In genomic region chr1:120135934-120136786, GRCm38 (mm10) we compare ENCODE assay signal across 10 mouse cellular contexts. TPM values are rescaled to one million over a fixed set of nuclear protein-coding genes. Genes with fewer than 3 reads are reported as not detected.
DNase-seq lines count a peak whose midpoint lies in the region; ATAC-seq lines count a peak whose summit lies in the region.
"Had no signal": no experiment of that assay in that cellular context is flagged by ENCODE, and none has a peak within 500 bp of the region (broad histone marks: within the 10 kb centered on the region; RNA-seq: fewer than 3 reads in every experiment).

No protein-coding gene starts in this region.

- no peak overlapping the region for H3K9ac ChIP-seq in limb, embryonic 15.5 days
- no peak overlapping the region for H3K9ac ChIP-seq in stomach, embryonic 14.5 days (replicated peaks; ENCODE audit: low read depth, low read length)
- no peak overlapping the region for H3K9ac ChIP-seq in forebrain, embryonic 11.5 days (ENCODE audit: low read length)

- H3K27ac ChIP-seq in limb, embryonic 15.5 days, result 0 out of 2 replicates have a peak overlapping the region, but pooled peaks have one; percentile 38
- no peak overlapping the region for H3K27ac ChIP-seq in limb, embryonic 10.5 days
- no peak overlapping the region for H3K27ac ChIP-seq in stomach, embryonic 14.5 days (ENCODE audit: low read length)
- no peak overlapping the region for H3K27ac ChIP-seq in forebrain, embryonic 11.5 days (ENCODE audit: low read depth, low read length)

- no peaks in the 10 kb centered on the region for H3K4me1 ChIP-seq in limb, embryonic 15.5 days
- no peaks in the 10 kb centered on the region for H3K4me1 ChIP-seq in limb, embryonic 10.5 days
- H3K4me1 ChIP-seq in stomach, embryonic 14.5 days (ENCODE audit: control insufficient read depth, insufficient read depth, low read length), result no peaks in the 10 kb centered on the region
- H3K4me1 ChIP-seq in forebrain, embryonic 11.5 days (replicated peaks; ENCODE audit: control insufficient read depth, insufficient read depth, low read length), result no peaks in the 10 kb centered on the region

- WGBS in limb, embryonic 15.5 days, result 75% methylated on average over 7 of the region's 7 CpGs
- 90% methylated on average over 7 of the region's 7 CpGs for WGBS in limb, embryonic 10.5 days
- 66% methylated on average over 7 of the region's 7 CpGs for WGBS in stomach, embryonic 14.5 days
- WGBS in forebrain, embryonic 11.5 days, result 86% methylated on average over 7 of the region's 7 CpGs

- H3K4me2 ChIP-seq in limb, embryonic 15.5 days, result no peak overlapping the region
- no peak overlapping the region for H3K4me2 ChIP-seq in stomach, embryonic 14.5 days (replicated peaks; ENCODE audit: low read depth, low read length)
- H3K4me2 ChIP-seq in forebrain, embryonic 11.5 days (ENCODE audit: low read depth, low read length, severe bottlenecking), result no peak overlapping the region

- no peak for DNase-seq in limb, embryonic 10.5 days (ENCODE audit: low spot score)
- peak; percentile 55 to 69 for DNase-seq in adrenal gland, adult 18-20 months (ENCODE audit: low spot score in 2 of 2)
- DNase-seq in frontal cortex, postnatal 36 days (ENCODE audit: low spot score in 2 of 2), result peak; percentile 68 to 73
- DNase-seq in thymus, postnatal 10 days (ENCODE audit: low spot score in 2 of 2), result no peak
- DNase-seq in forebrain, embryonic 11.5 days (ENCODE audit: low spot score), result no peak
- no peak for DNase-seq in spleen, postnatal 36 days (ENCODE audit: low spot score in 2 of 2)
- DNase-seq: gastrocnemius, postnatal 14 days; thymus, adult 18-20 months had no signal

- no peaks in the 10 kb centered on the region for H3K27me3 ChIP-seq in limb, embryonic 15.5 days
- no peaks in the 10 kb centered on the region for H3K27me3 ChIP-seq in limb, embryonic 10.5 days (ENCODE audit: low read depth, poor library complexity, severe bottlenecking)
- H3K27me3 ChIP-seq in stomach, embryonic 14.5 days (ENCODE audit: control insufficient read depth, insufficient read depth, low read length), result no peaks in the 10 kb centered on the region
- H3K27me3 ChIP-seq in forebrain, embryonic 11.5 days (ENCODE audit: control insufficient read depth, insufficient read depth, low read length), result peaks cover 2% of the 10 kb centered on the region; the same call in 1 of the 2 replicates

- H3K9me3 ChIP-seq in limb, embryonic 15.5 days, result no peaks in the 10 kb centered on the region
- H3K9me3 ChIP-seq in limb, embryonic 10.5 days (replicated peaks), result no peaks in the 10 kb centered on the region
- H3K9me3 ChIP-seq in stomach, embryonic 14.5 days (ENCODE audit: control insufficient read depth, low read depth, low read length), result no peaks in the 10 kb centered on the region
- H3K9me3 ChIP-seq in forebrain, embryonic 11.5 days (ENCODE audit: control insufficient read depth, low read length), result no peaks in the 10 kb centered on the region

- H3K36me3 ChIP-seq in limb, embryonic 15.5 days, result no peaks in the 10 kb centered on the region
- H3K36me3 ChIP-seq in limb, embryonic 10.5 days, result no peaks in the 10 kb centered on the region
- H3K36me3 ChIP-seq in stomach, embryonic 14.5 days (ENCODE audit: control insufficient read depth, insufficient read depth, low read length), result no peaks in the 10 kb centered on the region
- H3K36me3 ChIP-seq in forebrain, embryonic 11.5 days (ENCODE audit: control insufficient read depth, insufficient read depth, low read length), result no peaks in the 10 kb centered on the region

- ATAC-seq in limb, embryonic 15.5 days (ENCODE audit: insufficient number of reproducible peaks, low FRiP score, low TSS enrichment, low read depth), result 0 out of 2 replicates have a peak, but pooled peaks have one; percentile 35
- peak; percentile 48 for ATAC-seq in stomach, embryonic 14.5 days (ENCODE audit: insufficient number of reproducible peaks, insufficient read depth, low FRiP score, low read depth)
- ATAC-seq in forebrain, embryonic 11.5 days (replicated peaks; ENCODE audit: low FRiP score), result no peak

- H3K4me3 ChIP-seq in limb, embryonic 15.5 days, result no peak overlapping the region
- no peak overlapping the region for H3K4me3 ChIP-seq in limb, embryonic 10.5 days
- no peak overlapping the region for H3K4me3 ChIP-seq in stomach, embryonic 14.5 days (ENCODE audit: low read depth, low read length)
- no peak overlapping the region for H3K4me3 ChIP-seq in forebrain, embryonic 11.5 days (ENCODE audit: low read depth, low read length)

RNA-seq across cellular contexts. Expression of gene 3110009E18Rik, which starts 15.2 kb away (rescaled TPM):
- polyA plus RNA-seq in limb, embryonic 15.5 days (2015; fragmentation: Nextera tagmentation; extraction: Ambion mirVana), result 15.1 and 17.4 TPM in 2 replicates
- 14.7 and 19.3 TPM in 2 replicates for polyA plus RNA-seq in limb, embryonic 10.5 days (2016; fragmentation: Nextera tagmentation; extraction: Ambion mirVana)
- total RNA-seq in adrenal gland, adult 18-20 months (2021), result 10 to 100 TPM in 1 of 2 experiments, 1 to 10 TPM in 1; 8.6 to 10.5 TPM
- 18.4 and 22.4 TPM in 2 replicates for polyA plus RNA-seq in stomach, embryonic 14.5 days (2014; fragmentation: Nextera tagmentation; extraction: Ambion mirVana)
- 19.6 and 23.1 TPM in 2 replicates for polyA plus RNA-seq in forebrain, embryonic 11.5 days (2014; fragmentation: Nextera tagmentation; extraction: Ambion mirVana)

RNA-seq across cellular contexts. Expression of gene Dbi, which starts 15.3 kb away (rescaled TPM):
- polyA plus RNA-seq in limb, embryonic 15.5 days (2015; fragmentation: Nextera tagmentation; extraction: Ambion mirVana), result 1,033 and 1,050 TPM in 2 replicates
- polyA plus RNA-seq in limb, embryonic 10.5 days (2016; fragmentation: Nextera tagmentation; extraction: Ambion mirVana), result 670 and 699 TPM in 2 replicates
- 1,000 to 10,000 TPM; 1,010 to 2,386 TPM for total RNA-seq in adrenal gland, adult 18-20 months (2021)
- 583 TPM in 2 replicates for polyA plus RNA-seq in stomach, embryonic 14.5 days (2014; fragmentation: Nextera tagmentation; extraction: Ambion mirVana)
- 783 and 824 TPM in 2 replicates for polyA plus RNA-seq in forebrain, embryonic 11.5 days (2014; fragmentation: Nextera tagmentation; extraction: Ambion mirVana)

Comparison
In these comparisons a context has a peak if more than half of its experiments do, and no peak if none do; other contexts are left out.
1. DNase-seq: peak in adrenal gland, adult 18-20 months (2 of 2) and frontal cortex, postnatal 36 days (2 of 2); none in limb, embryonic 10.5 days (single experiment), thymus, postnatal 10 days (0 of 2), forebrain, embryonic 11.5 days (single experiment) and spleen, postnatal 36 days (0 of 2).